Mouse (Mus musculus) megakaryocyte, embryonic 14.5 days (primary cell): ENCODE results near the gene Bud31. TPM values are rescaled to one million over a fixed set of nuclear protein-coding genes. Genes with fewer than 3 reads are reported as not detected.

Source experiments
- H3K27me3 ChIP-seq: replicated peaks from 2 replicates; pipeline ENCODE3; 2012; ENCODE audit warnings: inconsistent platforms
- H3K36me3 ChIP-seq: replicated peaks from 2 replicates; pipeline ENCODE3; 2012; ENCODE audit warnings: low read length, inconsistent platforms, mixed read lengths
- H3K4me1 ChIP-seq: 2 replicates; pipeline ENCODE4 v1.6.1; 2012; ENCODE audit warnings: inconsistent platforms
- H3K4me3 ChIP-seq: replicated peaks from 2 replicates; pipeline ENCODE3; 2012; ENCODE audit warnings: moderate library complexity, mild to moderate bottlenecking, inconsistent platforms
- H3K9me3 ChIP-seq: 2 replicates; pipeline ENCODE4 v1.6.1; 2012; ENCODE audit warnings: inconsistent platforms
- FLI1 ChIP-seq: IDR thresholded peaks from 2 replicates; pipeline ENCODE4 v1.6.1; 2012; ENCODE audit warnings: low read length, inconsistent platforms, mixed read lengths
- GATA1 ChIP-seq: IDR thresholded peaks from 3 replicates; pipeline ENCODE4 v1.6.1; 2012; ENCODE audit warnings: mixed read lengths, low read length, inconsistent platforms, borderline replicate concordance
- polyA plus RNA-seq: library from polyadenylated mRNA; stranded (reverse); fragments of >175 nt; gene quantifications from 2 replicates; pipeline ENCODE4 v1.2.3, GENCODE M21; 2012; ENCODE audit warnings: low replicate concordance; ENCODE audit not compliant: insufficient read depth

The Bud31 gene
- polyA plus RNA-seq, 1 experiment: 13.8 TPM

- Histone ChIP-seq H3K36me3 (peaks cover 58% of the 10 kb centered on the region), H3K9me3 (no peaks in the 10 kb centered on the region), H3K27me3 (no peaks in the 10 kb centered on the region), H3K4me1 (peaks cover 53% of the 10 kb centered on the region), H3K4me3 (no peak overlapping the region)
- TF ChIP-seq FLI1 (no peak), GATA1 (no peak)
Observed at GRCm38 (mm10) chr5:145164710-145165109, 24.5 kb downstream of the Bud31 start.

- Histone ChIP-seq H3K9me3 (no peaks in the 10 kb centered on the region), H3K4me1 (peaks cover 57% of the 10 kb centered on the region), H3K4me3 (peak overlapping the region; percentile 28), H3K36me3 (peaks cover 56% of the 10 kb centered on the region), H3K27me3 (no peaks in the 10 kb centered on the region)
- TF ChIP-seq GATA1 (no peak), FLI1 (no peak)
Observed at GRCm38 (mm10) chr5:145165184-145165583, 25.0 kb downstream of the Bud31 start.

- Histone ChIP-seq H3K4me1 (peaks cover 58% of the 10 kb centered on the region), H3K36me3 (peaks cover 56% of the 10 kb centered on the region), H3K4me3 (peak within 1 kb of the TSS; percentile 98), H3K9me3 (no peaks in the 10 kb centered on the region), H3K27me3 (no peaks in the 10 kb centered on the region)
- no peak for TF ChIP-seq GATA1
- no peak for TF ChIP-seq FLI1
Observed at GRCm38 (mm10) chr5:145166536-145167305, 26.6 kb downstream of the Bud31 start, which contains the start of the genes Ptcd1 and Cpsf4. Gene Ptcd1, minus strand, starts transcription at chr5:145167108. Gene Cpsf4, plus strand, starts transcription at chr5:145167213.

GRCm38 (mm10) chr5:145167306-145167661 is 27.1 kb downstream of the Bud31 start:
- peaks cover 57% of the 10 kb centered on the region for H3K36me3 ChIP-seq
- no peaks in the 10 kb centered on the region for H3K27me3 ChIP-seq
- TF ChIP-seq GATA1 (no peak), FLI1 (no peak)
- H3K9me3 ChIP-seq: no peaks in the 10 kb centered on the region
- H3K4me3 ChIP-seq: peak overlapping the region; percentile 98
- H3K4me1 ChIP-seq: peaks cover 58% of the 10 kb centered on the region

GRCm38 (mm10) chr5:145178461-145178980 is 38.4 kb downstream of the Bud31 start:
- no peaks in the 10 kb centered on the region for H3K27me3 ChIP-seq
- H3K9me3 ChIP-seq: no peaks in the 10 kb centered on the region
- TF ChIP-seq FLI1: no peak
- no peak for TF ChIP-seq GATA1
- no peak overlapping the region for H3K4me3 ChIP-seq
- H3K36me3 ChIP-seq: peaks cover 100% of the 10 kb centered on the region
- H3K4me1 ChIP-seq: 0 out of 2 replicates have a peak, but pooled peaks cover 4% of the 10 kb centered on the region

- Histone ChIP-seq H3K4me1 (peaks cover 42% of the 10 kb centered on the region), H3K9me3 (no peaks in the 10 kb centered on the region), H3K36me3 (peaks cover 84% of the 10 kb centered on the region), H3K4me3 (no peak overlapping the region), H3K27me3 (no peaks in the 10 kb centered on the region)
- no peak for TF ChIP-seq GATA1
- no peak for TF ChIP-seq FLI1
Observed at GRCm38 (mm10) chr5:145185244-145185643, 45.1 kb downstream of the Bud31 start.

GRCm38 (mm10) chr5:145189416-145189815 is 49.3 kb downstream of the Bud31 start:
- peaks cover 52% of the 10 kb centered on the region for H3K4me1 ChIP-seq
- no peaks in the 10 kb centered on the region for H3K9me3 ChIP-seq
- no peak for TF ChIP-seq GATA1
- TF ChIP-seq FLI1: no peak
- H3K27me3 ChIP-seq: no peaks in the 10 kb centered on the region
- H3K36me3 ChIP-seq: peaks cover 56% of the 10 kb centered on the region
- H3K4me3 ChIP-seq: no peak overlapping the region

GRCm38 (mm10) chr5:145190373-145190772 is 50.2 kb downstream of the Bud31 start:
- Histone ChIP-seq H3K9me3 (no peaks in the 10 kb centered on the region), H3K36me3 (peaks cover 58% of the 10 kb centered on the region), H3K27me3 (no peaks in the 10 kb centered on the region), H3K4me1 (peaks cover 51% of the 10 kb centered on the region), H3K4me3 (peak overlapping the region; percentile 96)
- TF ChIP-seq FLI1 (no peak), GATA1 (no peak)

GRCm38 (mm10) chr5:145190875-145191798 is 51.0 kb downstream of the Bud31 start:
- no peaks in the 10 kb centered on the region for H3K27me3 ChIP-seq
- H3K36me3 ChIP-seq: peaks cover 58% of the 10 kb centered on the region
- H3K4me1 ChIP-seq: peaks cover 48% of the 10 kb centered on the region
- no peaks in the 10 kb centered on the region for H3K9me3 ChIP-seq
- peak overlapping the region; percentile 96 for H3K4me3 ChIP-seq
- TF ChIP-seq FLI1: no peak
- no peak for TF ChIP-seq GATA1
